Mouse (Mus musculus) kidney, adult 9 months (tissue): Measurements from ENCODE around the gene Plppr2.

Experiments
- DNase-seq: peaks from one replicate; pipeline ENCODE4 v3.0.0; 2022

Plppr2 gene

GRCm38 (mm10) chr9:21962010-21962409, 25.2 kb downstream of the Plppr2 start:
- no peak for DNase-seq

DNA sequence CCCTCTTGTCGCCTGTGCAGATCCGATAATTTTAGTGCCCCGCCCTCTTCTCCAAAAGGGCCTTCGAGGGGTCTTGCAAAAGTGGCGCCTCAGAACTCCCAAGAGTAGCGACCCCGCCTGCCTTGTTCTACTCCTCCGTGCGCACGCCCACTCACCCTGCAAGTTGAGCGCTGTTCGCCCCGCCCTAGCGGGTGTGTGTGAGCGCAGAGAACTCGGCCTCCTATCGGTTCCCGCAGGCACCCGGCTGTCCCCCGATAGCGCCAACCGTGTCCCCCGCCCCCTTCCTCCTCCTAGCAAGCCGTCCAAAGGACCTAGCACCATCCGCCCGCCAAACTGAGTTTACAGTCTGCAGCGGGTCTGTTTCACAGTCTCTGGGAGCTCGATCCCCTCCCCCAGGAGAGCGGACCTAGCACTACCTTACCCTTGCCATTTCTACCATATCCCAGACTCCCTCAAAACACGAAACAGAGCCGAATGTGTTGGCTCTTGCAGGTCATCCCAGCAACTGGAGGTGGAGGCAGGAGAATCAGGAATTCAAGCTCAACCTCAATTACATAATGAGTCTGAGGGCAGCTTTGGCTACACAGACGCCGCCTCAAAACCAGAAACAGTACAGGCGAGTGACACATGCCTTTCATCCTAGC, 25.7 kb downstream of the Plppr2 start:
- peak; percentile 49 for DNase-seq

GRCm38 (mm10) chr9:21963417-21963816, 26.6 kb downstream of the Plppr2 start, which contains the start of gene Epor:
Gene Epor, minus strand, starts transcription at chr9:21963506.
- peak; percentile 51 for DNase-seq

GRCm38 (mm10) chr9:21968883-21969282, 32.0 kb downstream of the Plppr2 start:
- no peak for DNase-seq

- no peak for DNase-seq
These were observed 32.5 kb downstream of the Plppr2 start for GRCm38 (mm10) chr9:21969304-21969703.

DNA sequence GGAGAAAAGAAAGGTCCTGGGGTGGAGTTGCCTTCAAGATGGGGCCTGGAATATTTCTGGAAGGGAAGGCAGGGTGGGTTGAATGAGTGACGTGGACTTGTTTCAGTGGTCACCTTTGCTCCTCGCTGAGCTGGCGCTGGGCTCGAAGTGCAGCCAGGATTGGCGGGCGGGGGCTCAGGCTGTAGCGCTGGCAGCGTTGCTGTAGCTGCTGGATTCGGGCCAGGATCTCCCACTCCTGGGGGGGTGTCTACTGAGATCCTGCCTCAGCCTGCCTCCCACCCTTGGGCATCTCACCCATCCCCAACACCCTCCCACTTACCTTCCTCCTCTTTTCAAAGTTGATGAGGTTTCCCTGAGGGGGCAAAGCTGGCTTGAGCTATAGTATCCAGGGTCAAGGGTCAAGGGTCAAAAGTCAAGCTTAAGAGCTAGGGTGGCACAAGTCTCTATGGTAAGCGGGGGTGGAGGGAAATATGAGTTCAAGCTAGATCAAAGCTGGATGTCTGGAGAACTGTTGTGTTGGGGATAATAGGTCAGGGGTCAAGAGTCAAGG, 39.9 kb downstream of the Plppr2 start:
- DNase-seq = no peak

DNA sequence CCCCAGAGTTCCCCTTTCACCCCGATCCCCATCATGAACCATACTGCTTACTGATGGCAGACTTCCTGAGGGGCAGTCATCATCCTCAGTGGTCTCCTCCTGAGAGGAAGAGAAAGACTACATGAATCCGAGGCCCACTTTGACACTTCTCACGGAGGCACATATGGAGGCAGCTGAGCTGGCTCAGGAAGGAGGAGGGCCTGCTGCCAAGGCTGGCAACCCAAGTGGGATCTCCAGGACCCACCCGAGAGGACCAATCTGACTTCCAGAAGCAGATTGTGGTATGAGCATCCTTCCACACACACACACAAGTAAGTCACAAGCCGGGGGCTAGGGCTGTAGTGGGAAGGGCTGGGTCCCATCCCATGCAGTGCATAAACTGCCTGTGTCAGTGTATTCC, 40.5 kb downstream of the Plppr2 start:
- DNase-seq = no peak

DNA sequence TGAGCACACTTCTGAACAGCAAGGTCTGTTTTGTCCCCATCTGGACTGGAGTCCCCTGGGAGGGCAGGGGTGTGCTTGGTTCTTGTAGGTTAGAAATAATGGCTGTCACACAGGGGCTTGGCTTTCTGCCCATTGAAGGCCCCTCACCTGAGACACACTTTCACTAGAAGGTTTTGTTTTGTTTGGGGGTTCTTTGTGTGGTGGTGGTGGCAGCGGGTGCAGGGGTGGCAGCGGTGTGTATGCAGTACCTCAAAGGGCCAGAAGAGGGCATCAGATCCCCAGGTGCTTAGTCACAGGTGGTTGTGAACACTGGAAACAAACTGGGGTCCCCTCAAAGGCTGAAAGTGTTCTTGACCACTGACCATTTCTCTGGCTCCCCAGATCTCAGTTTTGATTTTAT, 41.1 kb downstream of the Plppr2 start:
- peak; percentile 47 for DNase-seq

DNA sequence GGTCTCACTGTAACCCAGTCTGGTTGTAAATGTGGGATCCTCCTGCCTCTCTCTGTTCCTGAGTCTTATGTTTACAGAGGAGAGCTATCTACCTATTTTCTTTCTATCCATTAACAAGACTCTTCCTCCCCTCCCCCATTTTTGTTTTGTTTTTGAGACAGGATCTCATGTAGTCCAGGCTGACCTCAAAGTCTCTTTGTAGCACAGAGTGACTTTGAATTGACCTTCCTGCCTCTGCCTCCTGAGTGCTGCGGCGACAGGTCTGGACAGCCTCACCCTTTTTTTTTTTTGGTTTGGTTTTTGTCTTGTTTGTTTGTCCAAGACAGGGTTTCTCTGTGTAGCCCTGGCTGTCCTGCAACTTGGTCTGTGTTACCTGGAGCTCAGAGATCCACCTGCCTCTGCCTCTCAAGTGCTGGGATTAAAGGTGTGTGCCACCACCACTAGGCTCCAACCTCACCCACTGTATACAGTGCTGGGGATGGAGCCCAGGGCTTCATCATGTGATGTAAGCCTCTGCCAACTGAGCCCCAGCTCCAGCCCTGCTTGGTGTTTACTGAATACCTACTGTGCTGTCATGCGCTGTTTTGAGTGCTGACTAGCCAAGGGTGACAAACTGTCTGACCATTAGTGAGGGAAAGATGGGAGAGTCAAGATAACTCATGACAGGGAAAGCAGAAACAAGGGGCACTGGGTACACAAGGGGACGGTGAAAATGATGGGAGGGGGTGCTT, 41.7 kb downstream of the Plppr2 start:
- peak; percentile 50 for DNase-seq

GRCm38 (mm10) chr9:21983911-21984310, 47.1 kb downstream of the Plppr2 start:
- DNase-seq = no peak

DNA sequence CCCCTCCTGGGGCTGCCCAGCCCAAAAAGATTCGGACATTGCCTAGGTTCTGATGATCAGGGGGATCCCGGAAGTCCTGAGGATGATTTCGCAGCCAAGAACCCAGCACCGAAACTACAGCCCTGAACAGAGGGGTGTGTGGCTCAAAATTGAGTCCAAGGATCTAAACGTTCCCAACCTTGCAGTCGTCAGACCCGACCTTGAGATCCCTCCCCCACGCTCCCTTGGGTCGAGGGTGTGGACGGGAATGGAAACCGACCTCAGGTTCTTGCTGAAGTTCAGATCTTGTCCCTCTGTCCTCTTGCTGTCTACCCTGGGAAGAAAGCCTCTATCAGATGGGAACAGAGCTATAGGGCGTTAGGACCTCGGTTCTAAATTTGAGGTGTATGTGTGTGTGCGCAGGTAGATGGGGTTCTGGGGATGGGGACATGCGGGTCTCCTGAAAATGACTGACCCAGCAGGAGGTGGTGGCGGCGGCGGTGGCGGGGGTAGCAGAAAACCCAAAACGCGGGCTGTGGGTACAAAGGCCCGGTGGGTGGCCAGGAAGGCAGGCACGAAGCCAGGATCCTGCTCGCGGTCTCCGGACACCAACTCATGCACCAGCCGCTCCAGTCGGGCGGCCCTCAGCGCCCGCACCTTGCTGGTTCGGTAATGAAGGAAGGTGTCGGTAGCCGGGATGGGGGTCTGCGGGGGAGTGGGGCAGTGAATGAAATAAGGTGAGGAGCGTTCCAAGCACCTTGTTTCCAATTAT, 50.9 kb downstream of the Plppr2 start:
- DNase-seq = peak; percentile 32

GRCm38 (mm10) chr9:21988421-21989101, 51.7 kb downstream of the Plppr2 start:
- DNase-seq = peak; percentile 85

DNA sequence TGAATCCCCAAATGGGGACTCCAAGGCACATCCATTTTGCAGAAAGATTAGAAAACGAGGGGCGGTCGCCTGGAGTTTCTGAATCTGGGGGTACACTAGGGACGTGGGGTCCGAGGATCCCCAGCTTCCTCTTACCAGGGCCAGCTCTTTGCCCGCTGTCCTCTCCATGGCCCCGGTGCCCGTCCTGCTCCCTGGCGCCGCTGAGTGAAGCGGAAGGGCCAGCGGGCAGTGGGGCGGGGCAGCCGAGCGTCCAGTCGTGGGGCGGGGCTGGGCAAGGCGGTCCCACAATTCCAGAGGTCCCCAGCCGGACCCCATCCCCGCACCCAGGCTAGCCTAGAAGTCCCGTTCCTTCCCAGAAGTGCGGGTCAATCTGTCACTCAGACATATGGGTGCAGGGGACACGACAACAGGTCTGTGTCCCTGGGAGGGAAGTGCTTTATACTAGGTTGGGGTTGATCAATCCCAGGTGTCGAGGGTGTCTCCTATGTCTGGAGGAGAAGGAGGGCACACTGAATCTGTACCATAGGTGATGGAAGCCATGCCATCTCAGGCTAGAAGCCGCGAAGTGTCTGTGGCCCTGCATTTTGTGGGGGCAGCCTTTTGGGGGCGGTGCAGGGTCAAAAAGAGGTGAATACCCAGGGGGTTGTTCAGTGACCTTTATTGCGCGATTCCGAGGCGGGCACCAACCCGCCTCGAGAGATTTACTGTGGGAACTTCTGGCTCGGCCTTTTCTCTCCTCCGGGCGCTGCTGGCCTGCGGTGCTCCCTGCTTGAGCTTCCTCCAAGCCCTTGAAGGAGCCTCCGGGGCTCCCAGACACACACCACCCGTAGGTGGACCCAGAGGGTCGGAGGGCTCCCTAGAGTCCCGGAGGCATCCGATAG, 52.6 kb downstream of the Plppr2 start, which contains the start of gene Rgl3:
Gene Rgl3, minus strand, starts transcription at position 217 of the 881 bp plus-strand sequence.
- DNase-seq = peak; percentile 81

- peak; percentile 57 for DNase-seq
These were observed 55.4 kb downstream of the Plppr2 start for GRCm38 (mm10) chr9:21992227-21992626.

- no peak for DNase-seq
These were observed 59.5 kb downstream of the Plppr2 start for GRCm38 (mm10) chr9:21996178-21996867.
